Mouse (Mus musculus): ENCODE results near the gene Arhgap31. TPM values are rescaled to one million over a fixed set of nuclear protein-coding genes. Genes with fewer than 3 reads are reported as not detected.
"Not testable (repeated sequence)": the region's sequence is repeated elsewhere in the genome, so short reads cannot be mapped to it uniquely, and the experiment has no call there.

Gene Arhgap31
- total RNA-seq, 1 experiment from 2014 or later, result 28.4 TPM

GRCm38 (mm10) chr16:38728576-38729132 is 15.6 kb upstream of the Arhgap31 start:
- DNase-seq, result no peak

GRCm38 (mm10) chr16:38724974-38725373 is 11.9 kb upstream of the Arhgap31 start:
- no peak for DNase-seq

GRCm38 (mm10) chr16:38724256-38724655 is 11.2 kb upstream of the Arhgap31 start:
- no peak for DNase-seq

- no peak for DNase-seq
Measured at GRCm38 (mm10) chr16:38721377-38721776, 8.3 kb upstream of the Arhgap31 start.

- not testable (repeated sequence) for DNase-seq
Measured at GRCm38 (mm10) chr16:38714259-38714526, 1.1 kb upstream of the Arhgap31 start.

GRCm38 (mm10) chr16:38713404-38714258 is 557 bp upstream of the Arhgap31 start:
- DNase-seq, result no peak

- DNase-seq, result no peak
Measured at GRCm38 (mm10) chr16:38712105-38712504, 969 bp downstream of the Arhgap31 start.

GRCm38 (mm10) chr16:38711245-38711644 is 1.8 kb downstream of the Arhgap31 start:
- DNase-seq, result no peak

GRCm38 (mm10) chr16:38708962-38709520 is 4.0 kb downstream of the Arhgap31 start:
- DNase-seq, result no peak

- no peak for DNase-seq
Measured at GRCm38 (mm10) chr16:38706782-38707181, 6.3 kb downstream of the Arhgap31 start.

- DNase-seq, result no peak
Measured at GRCm38 (mm10) chr16:38705531-38706281, 7.4 kb downstream of the Arhgap31 start.

- no peak for DNase-seq
Measured at GRCm38 (mm10) chr16:38703501-38703900, 9.6 kb downstream of the Arhgap31 start.

GRCm38 (mm10) chr16:38702316-38702715 is 10.8 kb downstream of the Arhgap31 start:
- DNase-seq, result no peak

GRCm38 (mm10) chr16:38701492-38702185 is 11.4 kb downstream of the Arhgap31 start:
- DNase-seq, result no peak

GRCm38 (mm10) chr16:38700392-38701162 is 12.5 kb downstream of the Arhgap31 start:
- no peak for DNase-seq

GRCm38 (mm10) chr16:38697611-38698010 is 15.5 kb downstream of the Arhgap31 start:
- DNase-seq, result peak; percentile 35

GRCm38 (mm10) chr16:38695557-38695956 is 17.5 kb downstream of the Arhgap31 start:
- no peak for DNase-seq

GRCm38 (mm10) chr16:38694906-38695540 is 18.1 kb downstream of the Arhgap31 start:
- no peak for DNase-seq

- DNase-seq, result no peak
Measured at GRCm38 (mm10) chr16:38690501-38690900, 22.6 kb downstream of the Arhgap31 start.

GRCm38 (mm10) chr16:38689786-38690185 is 23.3 kb downstream of the Arhgap31 start:
- no peak for DNase-seq

Measured in adrenal gland, postnatal 25 days (tissue).